Mouse (Mus musculus): ENCODE measurements at regions not wholly inside any gene's neighbourhood (a gene's known extent, or its start where the extent isn't known, plus 50 kb on each side); places are given as distances from the start of the nearest gene placed in this dataset.

- TF ChIP-seq CTCF (conservative IDR thresholded peaks at IDR 0.05 in 1 of 2, IDR thresholded peaks at IDR 0.05 in 1 of 2; ENCODE audit: low read depth in 2 of 2, low read length in 2 of 2) (no peak), SMC3 (IDR thresholded peaks at IDR 0.05; ENCODE audit: low read depth, low read length) (no peak), POLR2A (IDR thresholded peaks at IDR 0.05; ENCODE audit: low read depth, low read length) (no peak), ZNF384 (IDR thresholded peaks at IDR 0.05; ENCODE audit: low read depth, low read length) (no peak), BHLHE40 (IDR thresholded peaks at IDR 0.05; ENCODE audit: low read depth, low read length) (no peak), EP300 (IDR thresholded peaks at IDR 0.05; ENCODE audit: low read length) (no peak), E2F4 (IDR thresholded peaks at IDR 0.05; ENCODE audit: insufficient replicate concordance, low read depth, low read length) (no peak), TCF12 (IDR thresholded peaks at IDR 0.05; ENCODE audit: low read depth, low read length) (no peak), USF1 (IDR thresholded peaks at IDR 0.05; ENCODE audit: low read depth, low read length) (no peak), MAX (IDR thresholded peaks at IDR 0.05; ENCODE audit: low read length) (no peak), NRF1 (IDR thresholded peaks at IDR 0.05; ENCODE audit: low read depth, low read length) (no peak)
Measured at GRCm38 (mm10) chr2:12866543-12866942, 57.3 kb upstream of the Pter start.

Data from CH12.LX (cell line).